Comparison of ENCODE assay signal across 21 mouse cellular contexts in genomic region chr11:12843631-12844423, GRCm38 (mm10).
"Had no signal": no experiment of that assay in that cellular context is flagged by ENCODE, and none has a peak within 500 bp of the region (broad histone marks: within the 10 kb centered on the region; RNA-seq: fewer than 3 reads in every experiment).

No protein-coding gene starts in this region.

- ATAC-seq: intestine, postnatal 0 days; liver, postnatal 0 days; lung, postnatal 0 days; midbrain, embryonic 15.5 days had no signal

- DNase-seq: kidney, adult 2 months; kidney, postnatal 10 days; kidney, postnatal 36 days; liver, postnatal 0 days; lung, embryonic 14.5 days; spleen, adult 18-20 months; thymus, adult 2 months; thymus, postnatal 14 days had no signal

- H3K9me3 ChIP-seq: kidney, embryonic 15.5 days; limb, embryonic 12.5 days; limb, embryonic 15.5 days; midbrain, embryonic 12.5 days; midbrain, embryonic 15.5 days; neural tube, embryonic 12.5 days; neural tube, embryonic 15.5 days; stomach, embryonic 15.5 days had no signal

- H3K27ac ChIP-seq: kidney, embryonic 15.5 days; limb, embryonic 12.5 days; limb, embryonic 15.5 days; liver, embryonic 14.5 days; macrophage; midbrain, embryonic 12.5 days; midbrain, embryonic 15.5 days; neural tube, embryonic 12.5 days; neural tube, embryonic 15.5 days; stomach, embryonic 15.5 days had no signal

- H3K9ac ChIP-seq: kidney, embryonic 15.5 days; limb, embryonic 12.5 days; limb, embryonic 15.5 days; liver, embryonic 14.5 days; liver, postnatal 0 days; lung, embryonic 14.5 days; midbrain, embryonic 12.5 days; midbrain, embryonic 15.5 days; neural tube, embryonic 12.5 days; neural tube, embryonic 15.5 days; stomach, embryonic 15.5 days had no signal

- H3K4me2 ChIP-seq: kidney, embryonic 15.5 days; limb, embryonic 12.5 days; limb, embryonic 15.5 days; liver, embryonic 11.5 days; lung, embryonic 14.5 days; midbrain, embryonic 12.5 days; midbrain, embryonic 15.5 days; neural tube, embryonic 12.5 days; neural tube, embryonic 15.5 days; stomach, embryonic 15.5 days had no signal

- H3K4me1 ChIP-seq: kidney, embryonic 15.5 days; limb, embryonic 12.5 days; limb, embryonic 15.5 days; midbrain, embryonic 12.5 days; midbrain, embryonic 15.5 days; neural tube, embryonic 12.5 days; neural tube, embryonic 15.5 days; stomach, embryonic 15.5 days had no signal

- H3K36me3 ChIP-seq: kidney, embryonic 15.5 days; limb, embryonic 12.5 days; limb, embryonic 15.5 days; midbrain, embryonic 12.5 days; midbrain, embryonic 15.5 days; neural tube, embryonic 12.5 days; neural tube, embryonic 15.5 days; stomach, embryonic 15.5 days had no signal

- H3K4me3 ChIP-seq: kidney, embryonic 15.5 days; limb, embryonic 12.5 days; limb, embryonic 15.5 days; midbrain, embryonic 12.5 days; midbrain, embryonic 15.5 days; neural tube, embryonic 12.5 days; neural tube, embryonic 15.5 days; stomach, embryonic 15.5 days had no signal

- H3K27me3 ChIP-seq: kidney, embryonic 15.5 days; limb, embryonic 12.5 days; limb, embryonic 15.5 days; midbrain, embryonic 12.5 days; midbrain, embryonic 15.5 days; neural tube, embryonic 12.5 days; neural tube, embryonic 15.5 days; stomach, embryonic 15.5 days had no signal
